Mouse (Mus musculus) MEL (cell line): ENCODE measurements around the gene Lpgat1. TPM values are rescaled to one million over a fixed set of nuclear protein-coding genes. Genes with fewer than 3 reads are reported as not detected.

Source experiments
- DNase-seq: peaks from one replicate; pipeline ENCODE4 v3.0.0; 2011; ENCODE audit warnings: low read depth, low spot score
- H3K27ac ChIP-seq: 2 replicates; pipeline ENCODE4 v1.5.1; 2012; ENCODE audit warnings: low read depth, mild to moderate bottlenecking, control low read depth, low read length, moderate library complexity; ENCODE audit not compliant: control insufficient read depth
- H3K27me3 ChIP-seq, 2 experiments: fragments of 150-350 bp in 1 of 2; sonication (generic) in 1 of 2; 2 replicates each; pipeline ENCODE4 v1.6.1; 2012; ENCODE audit warnings: low read length in 2 of 2, mild to moderate bottlenecking in 2 of 2, improper control_type of control experiment in 1 of 2, moderate library complexity in 1 of 2; ENCODE audit not compliant: insufficient read depth in 2 of 2, control insufficient read depth in 1 of 2
- H3K36me3 ChIP-seq, 2 experiments: 2 replicates each; pipeline ENCODE4 v1.6.1; 2012 to 2014; ENCODE audit warnings: low read length in 2 of 2, improper control_type of control experiment in 1 of 2, inconsistent platforms in 1 of 2, mild to moderate bottlenecking in 1 of 2; ENCODE audit not compliant: insufficient read depth in 2 of 2, control insufficient read depth in 1 of 2
- H3K4me1 ChIP-seq, 2 experiments: fragments of 150-350 bp in 1 of 2; sonication (generic) in 1 of 2; 2 replicates each; pipeline ENCODE4 v1.6.1; 2012; ENCODE audit warnings: low read length in 2 of 2, improper control_type of control experiment in 1 of 2, mild to moderate bottlenecking in 1 of 2; ENCODE audit not compliant: insufficient read depth in 2 of 2, control insufficient read depth in 1 of 2
- H3K4me3 ChIP-seq, 2 experiments: fragments of 150-350 bp in 1 of 2; sonication (generic) in 1 of 2; 2 replicates each; pipeline ENCODE4 v1.5.1; 2012; ENCODE audit warnings: low read depth in 2 of 2, low read length in 2 of 2, mild to moderate bottlenecking in 2 of 2, moderate library complexity in 2 of 2, control low read depth in 1 of 2, improper control_type of control experiment in 1 of 2; ENCODE audit not compliant: control insufficient read depth in 1 of 2, insufficient read depth in 1 of 2
- H3K79me2 ChIP-seq: 2 replicates; pipeline ENCODE4 v1.6.1; 2012; ENCODE audit warnings: mild to moderate bottlenecking, low read length, moderate library complexity; ENCODE audit not compliant: control insufficient read depth, poor library complexity, insufficient read depth
- H3K9ac ChIP-seq: 2 replicates; pipeline ENCODE4 v1.6.1; 2012; ENCODE audit warnings: low read depth, mild to moderate bottlenecking, control low read depth, low read length, moderate library complexity; ENCODE audit not compliant: control insufficient read depth, poor library complexity, severe bottlenecking
- H3K9me3 ChIP-seq: fragments of 150-350 bp; sonication (generic); replicated peaks from 2 replicates; pipeline ENCODE4 v1.6.1; 2012; ENCODE audit warnings: mild to moderate bottlenecking, low read length, improper control_type of control experiment, moderate library complexity; ENCODE audit not compliant: insufficient read depth
- BHLHE40 ChIP-seq: IDR thresholded peaks from 2 replicates; pipeline ENCODE4 v1.6.1; 2012; ENCODE audit warnings: low read depth, mild to moderate bottlenecking, inconsistent platforms, low read length, improper control_type of control experiment, borderline replicate concordance
- CHD1 ChIP-seq: IDR thresholded peaks from 2 replicates; pipeline ENCODE4 v1.6.1; 2012; ENCODE audit warnings: low read depth, mild to moderate bottlenecking, inconsistent platforms, low read length, improper control_type of control experiment
- CHD2 ChIP-seq: IDR thresholded peaks from 2 replicates; pipeline ENCODE4 v1.6.1; 2011; ENCODE audit warnings: low read length, improper control_type of control experiment
- CTCF ChIP-seq, 3 experiments: IDR thresholded peaks in 2 of 3; conservative IDR thresholded peaks in 1 of 3; 2 replicates each; pipeline ENCODE4 v1.5.1; 2011 to 2012; ENCODE audit warnings: low read length in 3 of 3, low read depth in 2 of 3, mild to moderate bottlenecking in 2 of 3, improper control_type of control experiment in 1 of 3, inconsistent platforms in 1 of 3, mixed read lengths in 1 of 3, moderate library complexity in 1 of 3; ENCODE audit not compliant: control insufficient read depth in 1 of 3, insufficient read depth in 1 of 3, poor library complexity in 1 of 3, severe bottlenecking in 1 of 3
- ELF1 ChIP-seq: IDR thresholded peaks from 2 replicates; pipeline ENCODE4 v1.6.1; 2014; ENCODE audit warnings: low read depth, mild to moderate bottlenecking, inconsistent platforms, low read length, improper control_type of control experiment, moderate library complexity
- EP300 ChIP-seq, 2 experiments: IDR thresholded peaks; 2 replicates each; pipeline ENCODE4 v1.6.1; 2011; ENCODE audit warnings: improper control_type of control experiment in 2 of 2, low read length in 2 of 2, low read depth in 1 of 2, mild to moderate bottlenecking in 1 of 2
- GABPA ChIP-seq: IDR thresholded peaks from 2 replicates; pipeline ENCODE4 v1.6.1; 2012; ENCODE audit warnings: low read depth, mild to moderate bottlenecking, inconsistent platforms, low read length, improper control_type of control experiment, moderate library complexity
- GATA1 ChIP-seq: IDR thresholded peaks from 2 replicates; pipeline ENCODE4 v1.6.1; 2011; ENCODE audit warnings: low read depth, low read length, improper control_type of control experiment
- HCFC1 ChIP-seq: IDR thresholded peaks from 2 replicates; pipeline ENCODE4 v1.6.1; 2012; ENCODE audit warnings: low read depth, mild to moderate bottlenecking, inconsistent platforms, low read length, improper control_type of control experiment, moderate library complexity
- JUND ChIP-seq: IDR thresholded peaks from 2 replicates; pipeline ENCODE4 v1.6.1; 2011; ENCODE audit warnings: low read depth, mild to moderate bottlenecking, improper control_type of control experiment, low read length
- KAT2A ChIP-seq: conservative IDR thresholded peaks from 2 replicates; pipeline ENCODE4 v1.6.1; 2012; ENCODE audit warnings: low read depth, low read length, improper control_type of control experiment, inconsistent platforms
- MAFK ChIP-seq: IDR thresholded peaks from 2 replicates; pipeline ENCODE4 v1.6.1; 2011; ENCODE audit warnings: low read depth, mild to moderate bottlenecking, low read length, improper control_type of control experiment, borderline replicate concordance
- MAX ChIP-seq: IDR thresholded peaks from 2 replicates; pipeline ENCODE4 v1.6.1; 2011; ENCODE audit warnings: low read length, improper control_type of control experiment
- MAZ ChIP-seq: IDR thresholded peaks from 2 replicates; pipeline ENCODE4 v1.6.1; 2012; ENCODE audit warnings: low read depth, mild to moderate bottlenecking, inconsistent platforms, low read length, improper control_type of control experiment
- MEF2A ChIP-seq: IDR thresholded peaks from 2 replicates; pipeline ENCODE4 v1.6.1; 2014; ENCODE audit warnings: low read depth, mild to moderate bottlenecking, inconsistent platforms, low read length, improper control_type of control experiment; ENCODE audit not compliant: poor library complexity, insufficient replicate concordance, severe bottlenecking; ENCODE audit errors: extremely low read depth
- MXI1 ChIP-seq: IDR thresholded peaks from 2 replicates; pipeline ENCODE4 v1.6.1; 2011; ENCODE audit warnings: mild to moderate bottlenecking, low read depth, low read length, improper control_type of control experiment
- MYC ChIP-seq: IDR thresholded peaks from 2 replicates; pipeline ENCODE4 v1.6.1; 2011; ENCODE audit warnings: low read depth, mild to moderate bottlenecking, low read length, improper control_type of control experiment, moderate library complexity
- NELFE ChIP-seq: IDR thresholded peaks from 2 replicates; pipeline ENCODE4 v1.6.1; 2011; ENCODE audit warnings: low read depth, low read length, improper control_type of control experiment
- RAD21 ChIP-seq: IDR thresholded peaks from 2 replicates; pipeline ENCODE4 v1.6.1; 2011; ENCODE audit warnings: mild to moderate bottlenecking, low read depth, low read length, improper control_type of control experiment
- RCOR1 ChIP-seq: IDR thresholded peaks from 2 replicates; pipeline ENCODE4 v1.6.1; 2012; ENCODE audit warnings: low read depth, mild to moderate bottlenecking, inconsistent platforms, low read length, improper control_type of control experiment
- SIN3A ChIP-seq: IDR thresholded peaks from 2 replicates; pipeline ENCODE4 v1.6.1; 2012; ENCODE audit warnings: low read length, improper control_type of control experiment, inconsistent platforms
- SMC3 ChIP-seq: IDR thresholded peaks from 2 replicates; pipeline ENCODE4 v1.6.1; 2011; ENCODE audit warnings: low read depth, low read length, improper control_type of control experiment
- TBP ChIP-seq: IDR thresholded peaks from 2 replicates; pipeline ENCODE4 v1.8.0; 2011; ENCODE audit warnings: low read depth, low read length, improper control_type of control experiment
- TCF12 ChIP-seq: IDR thresholded peaks from 2 replicates; pipeline ENCODE4 v1.6.1; 2014; ENCODE audit warnings: low read depth, mild to moderate bottlenecking, inconsistent platforms, low read length, improper control_type of control experiment, moderate library complexity
- ZMIZ1 ChIP-seq: IDR thresholded peaks from 2 replicates; pipeline ENCODE4 v1.6.1; 2012; ENCODE audit warnings: low read depth, mild to moderate bottlenecking, inconsistent platforms, low read length, improper control_type of control experiment, moderate library complexity
- polyA plus RNA-seq, 2 experiments: library from polyadenylated mRNA; stranded (reverse) in 1 of 2; unstranded in 1 of 2; fragments of >175 nt in 1 of 2; fragments of >200 nt in 1 of 2; gene quantifications; 2 replicates each; pipeline versions ENCODE4 v1.2.1 to v1.2.4; 2012; ENCODE audit warnings: low replicate concordance in 2 of 2, low read depth in 1 of 2; ENCODE audit not compliant: insufficient read length in 2 of 2, insufficient read depth in 1 of 2, missing spikeins in 1 of 2
- total RNA-seq: library from RNA; depleted of rRNA; stranded (reverse); fragments of 300-350 nt; gene quantifications from 2 replicates; pipeline ENCODE4 v1.2.3, GENCODE M21; 2012

Lpgat1 gene
- total and polyA plus RNA-seq, 3 experiments = not detected

DNA sequence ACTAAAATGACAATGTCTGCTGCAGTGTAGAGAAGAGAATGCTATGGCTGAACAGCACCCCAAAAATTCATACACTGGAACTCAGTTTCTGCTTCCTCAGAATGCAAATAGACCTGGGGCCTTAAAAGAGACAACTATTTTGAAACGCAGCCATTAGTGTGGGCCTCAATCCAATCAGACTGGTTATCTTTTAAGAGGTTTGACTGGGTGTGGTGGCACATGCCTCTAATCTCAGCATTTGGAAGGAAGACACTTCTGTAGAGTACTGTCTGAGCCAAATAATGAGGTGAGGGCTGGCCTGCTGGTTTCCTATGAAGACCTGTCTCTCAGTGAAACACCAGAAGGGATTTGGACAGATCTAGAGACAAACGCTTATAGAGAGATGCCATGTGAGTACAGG, 2.5 kb upstream of the Lpgat1 start:
- no peaks in the 10 kb centered on the region for H3K79me2 ChIP-seq

DNA sequence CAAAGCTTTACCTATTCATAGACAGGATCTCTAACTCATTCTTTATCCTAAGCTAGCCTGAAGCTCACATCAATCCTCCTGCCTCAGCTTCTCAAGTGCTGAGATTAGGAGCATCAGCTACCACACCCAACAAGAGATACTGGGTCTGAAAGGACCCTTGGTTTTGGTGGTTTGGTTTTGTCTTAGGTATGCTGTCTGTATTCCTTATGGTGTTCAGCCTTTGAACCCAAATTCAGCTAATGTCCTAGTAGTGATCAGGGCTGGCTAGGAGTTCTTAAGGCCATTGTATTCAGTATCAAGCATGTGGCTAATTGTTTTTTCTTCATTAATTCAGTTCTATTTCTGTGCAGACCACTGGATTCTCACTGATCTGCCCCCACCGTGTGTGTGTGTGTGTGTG, 493 bp upstream of the Lpgat1 start:
- DNase-seq = no peak
- Histone ChIP-seq H3K4me3 (no peak overlapping the region), H3K27ac (no peak overlapping the region), H3K9me3 (no peaks in the 10 kb centered on the region), H3K4me1 (no peaks in the 10 kb centered on the region), H3K9ac (no peak overlapping the region), H3K27me3 (peaks cover 2 to 7% of the 10 kb centered on the region in 2 experiments), H3K79me2 (no peaks in the 10 kb centered on the region), H3K36me3 (no peaks in the 10 kb centered on the region)
- TF ChIP-seq HCFC1 (no peak), RCOR1 (no peak), CHD2 (no peak), TBP (no peak)

More for the DNA sequence above, 2.5 kb upstream of the Lpgat1 start:
- Histone ChIP-seq H3K36me3 (no peaks in the 10 kb centered on the region), H3K27me3 (no peaks in the 10 kb centered on the region; a peak in 2 of 4 replicates), H3K27ac (no peak overlapping the region), H3K4me3 (no peak overlapping the region)
- no peak for TF ChIP-seq CTCF (IDR thresholded peaks at IDR 0.05 in 2 of 3, conservative IDR thresholded peaks at IDR 0.05 in 1 of 3; ENCODE audit: control insufficient read depth in 1 of 3, insufficient read depth in 1 of 3, low read depth in 2 of 3, low read length in 3 of 3, poor library complexity in 1 of 3, severe bottlenecking in 1 of 3)
- peak; percentile 87; the same call in 1 of the 2 replicates for TF ChIP-seq RCOR1
- TF ChIP-seq SMC3 = no peak
- peak; percentile 74 for TF ChIP-seq BHLHE40
- TF ChIP-seq, all 39 proteins: peak for 2
- peak; percentile 18 for DNase-seq
- Histone ChIP-seq H3K9me3 (no peaks in the 10 kb centered on the region), H3K4me1 (no peaks in the 10 kb centered on the region), H3K9ac (no peak overlapping the region)

DNA sequence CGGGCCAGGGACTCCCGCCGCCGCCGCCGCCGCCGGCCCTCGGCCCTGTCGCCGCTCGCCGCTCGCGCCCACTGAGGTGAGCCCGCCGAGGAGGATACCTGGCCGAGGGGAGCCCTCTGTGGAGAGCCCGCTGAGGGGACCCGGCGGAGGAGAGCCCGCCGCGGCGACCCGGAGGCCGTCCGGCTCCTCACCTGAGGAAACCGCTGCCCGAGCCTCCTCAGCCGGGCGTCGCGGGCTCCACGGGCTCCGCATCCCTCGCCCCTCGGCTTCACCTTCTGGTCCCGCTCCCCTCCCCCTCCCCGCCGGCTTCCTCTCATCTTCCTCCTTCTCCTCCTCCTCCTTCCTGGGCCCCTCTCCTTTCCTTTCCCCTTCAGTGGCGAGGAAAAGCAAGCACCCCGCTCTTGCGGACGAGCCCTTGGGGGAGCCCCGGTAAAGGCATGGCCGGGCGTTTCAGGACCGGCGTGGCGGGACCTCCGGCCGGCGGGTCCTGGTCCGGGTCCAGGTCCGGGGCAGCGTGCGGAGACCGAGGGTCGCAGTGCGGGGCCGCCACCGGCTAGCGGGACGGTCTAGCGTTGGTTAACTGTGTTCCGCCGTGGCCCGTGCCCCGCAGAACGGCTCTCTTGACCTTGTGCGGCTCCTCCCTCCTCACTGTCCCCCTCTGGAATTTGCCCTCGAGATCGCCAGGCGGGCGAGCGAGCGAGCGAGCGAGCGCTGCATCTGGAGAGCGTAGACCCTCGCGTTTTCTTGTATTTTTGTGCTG, 1.1 kb downstream of the Lpgat1 start:
- no peaks in the 10 kb centered on the region for H3K36me3 ChIP-seq
- no peaks in the 10 kb centered on the region for H3K4me1 ChIP-seq
- no peak overlapping the region for H3K27ac ChIP-seq
- H3K4me3 ChIP-seq = no peak overlapping the region
- DNase-seq = no peak
- no peak for TF ChIP-seq HCFC1
- no peak for TF ChIP-seq MYC
- TF ChIP-seq CTCF (IDR thresholded peaks at IDR 0.05 in 2 of 3, conservative IDR thresholded peaks at IDR 0.05 in 1 of 3; ENCODE audit: control insufficient read depth in 1 of 3, insufficient read depth in 1 of 3, low read depth in 2 of 3, low read length in 3 of 3, poor library complexity in 1 of 3, severe bottlenecking in 1 of 3) = no peak
- TF ChIP-seq SIN3A = no peak
- TF ChIP-seq MAX = no peak
- no peak for TF ChIP-seq ZMIZ1
- TF ChIP-seq TCF12 = no peak
- TF ChIP-seq MEF2A = no peak
- no peak for TF ChIP-seq KAT2A
- TF ChIP-seq ELF1 = no peak
- TF ChIP-seq RAD21 = no peak
- TF ChIP-seq MXI1 = no peak
- no peak for TF ChIP-seq EP300 (IDR thresholded peaks at IDR 0.05; ENCODE audit: low read depth in 1 of 2, low read length in 2 of 2)
- no peak for TF ChIP-seq JUND
- TF ChIP-seq MAFK = no peak
- no peak for TF ChIP-seq GATA1
- TF ChIP-seq CHD1 = no peak
- TF ChIP-seq NELFE = no peak
- no peak for TF ChIP-seq GABPA
- TF ChIP-seq MAZ = no peak
- H3K9me3 ChIP-seq = no peaks in the 10 kb centered on the region
- H3K79me2 ChIP-seq = no peaks in the 10 kb centered on the region
- H3K9ac ChIP-seq = no peak overlapping the region
- peaks cover 4 to 7% of the 10 kb centered on the region in 2 experiments for H3K27me3 ChIP-seq
